35 mouse cellular contexts compared by ENCODE assay signal in genomic region chr11:23380055-23380454, GRCm38 (mm10).
"Had no signal": no experiment of that assay in that cellular context is flagged by ENCODE, and none has a peak within 500 bp of the region (broad histone marks: within the 10 kb centered on the region; RNA-seq: fewer than 3 reads in every experiment).

No protein-coding gene starts in this region.

- H3K9me3 ChIP-seq: heart, embryonic 10.5 days; heart, embryonic 12.5 days; heart, embryonic 13.5 days; heart, embryonic 15.5 days; hindbrain, embryonic 10.5 days; hindbrain, embryonic 12.5 days; hindbrain, embryonic 13.5 days; hindbrain, embryonic 15.5 days; intestine, embryonic 15.5 days; kidney, embryonic 15.5 days had no signal

- H3K27me3 ChIP-seq: heart, embryonic 12.5 days; heart, embryonic 13.5 days; heart, embryonic 15.5 days; hindbrain, embryonic 12.5 days; hindbrain, embryonic 13.5 days; hindbrain, embryonic 15.5 days; intestine, embryonic 15.5 days; kidney, embryonic 15.5 days had no signal

- H3K4me2 ChIP-seq: heart, embryonic 11.5 days; heart, embryonic 12.5 days; heart, embryonic 13.5 days; heart, embryonic 15.5 days; hindbrain, embryonic 12.5 days; hindbrain, embryonic 13.5 days; hindbrain, embryonic 14.5 days; hindbrain, embryonic 15.5 days; intestine, embryonic 15.5 days; kidney, embryonic 15.5 days had no signal

- H3K9ac ChIP-seq: heart, embryonic 12.5 days; heart, embryonic 13.5 days; heart, embryonic 15.5 days; hindbrain, embryonic 12.5 days; hindbrain, embryonic 13.5 days; hindbrain, embryonic 14.5 days; hindbrain, embryonic 15.5 days; intestine, embryonic 15.5 days; kidney, embryonic 15.5 days had no signal

- H3K4me1 ChIP-seq: heart, embryonic 10.5 days; heart, embryonic 12.5 days; heart, embryonic 13.5 days; heart, embryonic 15.5 days; hindbrain, embryonic 10.5 days; hindbrain, embryonic 12.5 days; hindbrain, embryonic 13.5 days; hindbrain, embryonic 15.5 days; intestine, embryonic 15.5 days; kidney, embryonic 15.5 days had no signal

- H3K27ac ChIP-seq: heart, embryonic 10.5 days; heart, embryonic 13.5 days; heart, embryonic 15.5 days; hindbrain, embryonic 10.5 days; hindbrain, embryonic 12.5 days; hindbrain, embryonic 13.5 days; hindbrain, embryonic 14.5 days; hindbrain, embryonic 15.5 days; hindbrain, postnatal 0 days; intestine, embryonic 15.5 days; kidney, embryonic 15.5 days; kidney, postnatal 0 days; layer of hippocampus, adult 2 months had no signal

- DNase-seq: heart, postnatal 10 days; heart, postnatal 14 days; heart, postnatal 36 days; heart, postnatal 4 days; kidney, adult 11 months; kidney, adult 18-20 months; kidney, adult 2 months; kidney, adult 8-10 months; kidney, adult 9 months; kidney, postnatal 10 days; kidney, postnatal 14 days; kidney, postnatal 25 days; kidney, postnatal 36 days; kidney, postnatal 4 days; layer of hippocampus, adult 9-11 months; layer of hippocampus, postnatal 36 days had no signal

- ATAC-seq: hindbrain, embryonic 16.5 days; hindbrain, postnatal 0 days; inflammation-experienced regulatory T-cells, adult 6 months; intestine, embryonic 15.5 days; intestine, embryonic 16.5 days; intestine, postnatal 0 days had no signal

- H3K4me3 ChIP-seq: heart, embryonic 10.5 days; heart, embryonic 12.5 days; heart, embryonic 13.5 days; heart, embryonic 15.5 days; hindbrain, embryonic 10.5 days; hindbrain, embryonic 12.5 days; hindbrain, embryonic 13.5 days; hindbrain, embryonic 15.5 days; intestine, embryonic 15.5 days; kidney, embryonic 15.5 days; layer of hippocampus, adult 2 months had no signal
